Mouse (Mus musculus): Measurements from ENCODE around the gene Klrc1. TPM values are rescaled to one million over a fixed set of nuclear protein-coding genes. Genes with fewer than 3 reads are reported as not detected.
"Not testable (repeated sequence)": the region's sequence is repeated elsewhere in the genome, so short reads cannot be mapped to it uniquely, and the experiment has no call there.

The Klrc1 gene
- polyA plus RNA-seq, 1 experiment from 2014 or later: not detected

- not testable (repeated sequence) for H3K9ac ChIP-seq (ENCODE audit: low read depth, low read length); H3K9me3 ChIP-seq (ENCODE audit: control insufficient read depth, low read length); ATAC-seq (replicated peaks; ENCODE audit: low FRiP score); DNase-seq (ENCODE audit: low spot score); H3K27me3 ChIP-seq (replicated peaks; ENCODE audit: control insufficient read depth, insufficient read depth, low read length); H3K4me1 ChIP-seq (replicated peaks; ENCODE audit: control insufficient read depth, insufficient read depth, low read length); H3K27ac ChIP-seq (ENCODE audit: low read depth, low read length); H3K4me2 ChIP-seq; H3K36me3 ChIP-seq (ENCODE audit: control insufficient read depth, insufficient read depth, low read length); H3K4me3 ChIP-seq (ENCODE audit: low read depth, low read length)
- 71% methylated on average over 4 of the region's 4 CpGs for WGBS
Measured at GRCm38 (mm10) chr6:129660589-129660988, 18.2 kb downstream of the Klrc1 start, which contains the start of gene Klrc2. TSS of gene Klrc2 (minus strand) at chr6:129660689.

- DNase-seq (ENCODE audit: low spot score); H3K27me3 ChIP-seq (replicated peaks; ENCODE audit: control insufficient read depth, insufficient read depth, low read length); H3K9ac ChIP-seq (ENCODE audit: low read depth, low read length); H3K4me2 ChIP-seq; H3K27ac ChIP-seq (ENCODE audit: low read depth, low read length); H3K9me3 ChIP-seq (ENCODE audit: control insufficient read depth, low read length); H3K36me3 ChIP-seq (ENCODE audit: control insufficient read depth, insufficient read depth, low read length); H3K4me3 ChIP-seq (ENCODE audit: low read depth, low read length); H3K4me1 ChIP-seq (replicated peaks; ENCODE audit: control insufficient read depth, insufficient read depth, low read length); ATAC-seq (replicated peaks; ENCODE audit: low FRiP score): not testable (repeated sequence)
- WGBS: 64% methylated on average over 2 of the region's 3 CpGs
Measured at GRCm38 (mm10) chr6:129644054-129644453, 34.7 kb downstream of the Klrc1 start.

- WGBS: 78% methylated on average over 3 of the region's 3 CpGs
- not testable (repeated sequence) for H3K4me3 ChIP-seq (ENCODE audit: low read depth, low read length); ATAC-seq (replicated peaks; ENCODE audit: low FRiP score); H3K36me3 ChIP-seq (ENCODE audit: control insufficient read depth, insufficient read depth, low read length); H3K27me3 ChIP-seq (replicated peaks; ENCODE audit: control insufficient read depth, insufficient read depth, low read length); H3K27ac ChIP-seq (ENCODE audit: low read depth, low read length); H3K4me1 ChIP-seq (replicated peaks; ENCODE audit: control insufficient read depth, insufficient read depth, low read length); H3K9ac ChIP-seq (ENCODE audit: low read depth, low read length); H3K4me2 ChIP-seq; H3K9me3 ChIP-seq (ENCODE audit: control insufficient read depth, low read length); DNase-seq (ENCODE audit: low spot score)
Measured at GRCm38 (mm10) chr6:129643237-129643636, 35.5 kb downstream of the Klrc1 start, which contains the start of gene Klrc3. TSS of gene Klrc3 (minus strand) at chr6:129643337.

- H3K4me3 ChIP-seq (ENCODE audit: low read depth, low read length); H3K36me3 ChIP-seq (ENCODE audit: control insufficient read depth, insufficient read depth, low read length); H3K4me2 ChIP-seq; H3K4me1 ChIP-seq (replicated peaks; ENCODE audit: control insufficient read depth, insufficient read depth, low read length); H3K27ac ChIP-seq (ENCODE audit: low read depth, low read length); H3K9me3 ChIP-seq (ENCODE audit: control insufficient read depth, low read length); DNase-seq (ENCODE audit: low spot score); H3K27me3 ChIP-seq (replicated peaks; ENCODE audit: control insufficient read depth, insufficient read depth, low read length); ATAC-seq (replicated peaks; ENCODE audit: low FRiP score); H3K9ac ChIP-seq (ENCODE audit: low read depth, low read length): not testable (repeated sequence)
- WGBS: 53% methylated on average over 2 of the region's 2 CpGs
Measured at GRCm38 (mm10) chr6:129631046-129631445, 47.7 kb downstream of the Klrc1 start.

GRCm38 (mm10) chr6:129623735-129624134 is 55.0 kb downstream of the Klrc1 start, which contains the start of gene Klrk1:
TSS of gene Klrk1 (minus strand) at chr6:129623864.
- Histone ChIP-seq H3K36me3 (ENCODE audit: control insufficient read depth, insufficient read depth, low read length) (no peaks in the 10 kb centered on the region), H3K27ac (ENCODE audit: low read depth, low read length) (no peak within 1 kb of the TSS), H3K9ac (ENCODE audit: low read depth, low read length) (no peak within 1 kb of the TSS), H3K4me1 (replicated peaks; ENCODE audit: control insufficient read depth, insufficient read depth, low read length) (no peaks in the 10 kb centered on the region), H3K4me3 (ENCODE audit: low read depth, low read length) (no peak within 1 kb of the TSS), H3K4me2 (no peak within 1 kb of the TSS), H3K27me3 (replicated peaks; ENCODE audit: control insufficient read depth, insufficient read depth, low read length) (no peaks in the 10 kb centered on the region), H3K9me3 (ENCODE audit: control insufficient read depth, low read length) (no peaks in the 10 kb centered on the region)
- ATAC-seq (replicated peaks; ENCODE audit: low FRiP score) (no peak), DNase-seq (ENCODE audit: low spot score) (no peak)
- WGBS: 72% methylated on average over 4 of the region's 4 CpGs

Small RNA genes lying within 50 kb of the gene (microRNA-seq; reads per million reads assigned to microRNA genes)
- not detected for gene Mir680-1 (ENCODE audit: borderline number of aligned reads)

Other genes starting within 250 kb of the Klrc1 start
- gene Clec1a, start 227.0 kb downstream of the Klrc1 start, polyA plus RNA-seq (2014; fragmentation: Nextera tagmentation; extraction: Ambion mirVana): 0.38 and 0.65 TPM in 2 replicates
- 0.71 and 1.1 TPM in 2 replicates for gene Olr1, start 171.8 kb downstream of the Klrc1 start, polyA plus RNA-seq (2014; fragmentation: Nextera tagmentation; extraction: Ambion mirVana)
- gene Tmem52b, start 166.4 kb downstream of the Klrc1 start, polyA plus RNA-seq (2014; fragmentation: Nextera tagmentation; extraction: Ambion mirVana): not detected in 2 replicates
- gene Gabarapl1, start 145.8 kb downstream of the Klrc1 start, polyA plus RNA-seq (2014; fragmentation: Nextera tagmentation; extraction: Ambion mirVana): 16.6 and 17.7 TPM in 2 replicates
- gene Klre1, start 101.1 kb downstream of the Klrc1 start, polyA plus RNA-seq (2014; fragmentation: Nextera tagmentation; extraction: Ambion mirVana): not detected in 2 replicates
- not detected in 2 replicates for gene Klrd1, start 87.2 kb downstream of the Klrc1 start, polyA plus RNA-seq (2014; fragmentation: Nextera tagmentation; extraction: Ambion mirVana)
- not detected in 2 replicates for gene Klrk1, start 55.1 kb downstream of the Klrc1 start, polyA plus RNA-seq (2014; fragmentation: Nextera tagmentation; extraction: Ambion mirVana)
- not detected in 2 replicates for gene Klrc3, start 35.6 kb downstream of the Klrc1 start, polyA plus RNA-seq (2014; fragmentation: Nextera tagmentation; extraction: Ambion mirVana)
- gene Klrc2, start 18.3 kb downstream of the Klrc1 start, polyA plus RNA-seq (2014; fragmentation: Nextera tagmentation; extraction: Ambion mirVana): not detected in 2 replicates
- not detected in 2 replicates for gene Klri1, start 38.2 kb upstream of the Klrc1 start, polyA plus RNA-seq (2014; fragmentation: Nextera tagmentation; extraction: Ambion mirVana)
- gene Klri2, start 61.5 kb upstream of the Klrc1 start, polyA plus RNA-seq (2014; fragmentation: Nextera tagmentation; extraction: Ambion mirVana): not detected in 2 replicates
- not detected in 2 replicates for gene Gm156, start 105.3 kb upstream of the Klrc1 start, polyA plus RNA-seq (2014; fragmentation: Nextera tagmentation; extraction: Ambion mirVana)
- gene Gm17631, start 183.7 kb upstream of the Klrc1 start, polyA plus RNA-seq (2014; fragmentation: Nextera tagmentation; extraction: Ambion mirVana): not detected in 2 replicates
- not detected in 2 replicates for gene Klra17, start 197.7 kb upstream of the Klrc1 start, polyA plus RNA-seq (2014; fragmentation: Nextera tagmentation; extraction: Ambion mirVana)
- not detected in 2 replicates for gene Klra5, start 238.7 kb upstream of the Klrc1 start, polyA plus RNA-seq (2014; fragmentation: Nextera tagmentation; extraction: Ambion mirVana)

All from liver, embryonic 11.5 days (tissue).